20 mouse cellular contexts compared by ENCODE assay signal in the genomic region with DNA sequence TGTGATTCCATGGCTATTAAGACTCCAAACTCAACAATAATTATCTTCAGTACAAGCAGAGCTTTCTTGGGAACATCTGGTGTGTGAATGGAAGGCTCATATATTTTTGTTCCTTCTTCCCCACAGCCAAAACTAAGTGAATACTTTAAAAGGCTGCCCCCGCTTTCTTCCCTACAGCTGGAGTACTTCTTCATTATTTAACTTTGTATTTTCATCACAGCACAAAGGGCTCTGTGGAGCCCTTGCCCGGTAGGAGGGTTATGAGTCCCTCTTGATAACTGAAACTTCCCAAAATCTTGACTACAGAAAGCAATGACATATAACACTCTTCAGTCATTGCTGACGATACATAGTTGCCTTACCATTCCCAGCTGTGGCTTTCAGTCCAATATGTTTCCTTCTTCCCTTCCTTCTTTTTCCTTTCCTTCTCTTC.
"Had no signal": no experiment of that assay in that cellular context is flagged by ENCODE, and none has a peak within 500 bp of the region (broad histone marks: within the 10 kb centered on the region; RNA-seq: fewer than 3 reads in every experiment).

No protein-coding gene starts in this region.

- H3K27me3 ChIP-seq: limb, embryonic 13.5 days; liver, embryonic 12.5 days; liver, embryonic 15.5 days; midbrain, embryonic 12.5 days; midbrain, embryonic 15.5 days; neural tube, embryonic 13.5 days had no signal

- ATAC-seq: intestine, postnatal 0 days; liver, embryonic 12.5 days; midbrain, embryonic 15.5 days had no signal

- H3K4me2 ChIP-seq: limb, embryonic 13.5 days; liver, embryonic 12.5 days; liver, embryonic 15.5 days; midbrain, embryonic 12.5 days; midbrain, embryonic 15.5 days; neural tube, embryonic 13.5 days had no signal

- H3K9me3 ChIP-seq: limb, embryonic 10.5 days; limb, embryonic 13.5 days; liver, embryonic 12.5 days; liver, embryonic 15.5 days; midbrain, embryonic 12.5 days; midbrain, embryonic 15.5 days had no signal

- H3K36me3 ChIP-seq: limb, embryonic 10.5 days; limb, embryonic 13.5 days; liver, embryonic 12.5 days; liver, embryonic 15.5 days; midbrain, embryonic 12.5 days; midbrain, embryonic 15.5 days; neural tube, embryonic 13.5 days had no signal

- DNase-seq: kidney, adult 9 months; kidney, postnatal 14 days; layer of hippocampus, adult 9-11 months; liver; lung, adult 2 months; lung, postnatal 14 days; lung, postnatal 4 days; retina, postnatal 1 day; right cerebral cortex, postnatal 4 days; thymus, postnatal 25 days had no signal

- H3K9ac ChIP-seq: limb, embryonic 13.5 days; liver, embryonic 12.5 days; liver, embryonic 15.5 days; midbrain, embryonic 12.5 days; midbrain, embryonic 15.5 days; neural tube, embryonic 13.5 days had no signal

- H3K4me3 ChIP-seq: layer of hippocampus, adult 2 months; limb, embryonic 10.5 days; limb, embryonic 13.5 days; liver, embryonic 12.5 days; liver, embryonic 15.5 days; midbrain, embryonic 12.5 days; midbrain, embryonic 15.5 days; neural tube, embryonic 13.5 days had no signal

- H3K4me1 ChIP-seq: limb, embryonic 10.5 days; liver, embryonic 12.5 days; liver, embryonic 15.5 days; midbrain, embryonic 12.5 days; midbrain, embryonic 15.5 days; neural tube, embryonic 13.5 days had no signal

- H3K27ac ChIP-seq: layer of hippocampus, adult 2 months; limb, embryonic 10.5 days; limb, embryonic 13.5 days; liver, embryonic 12.5 days; liver, embryonic 15.5 days; midbrain, embryonic 12.5 days; midbrain, embryonic 15.5 days; neural tube, embryonic 13.5 days; stomach, postnatal 0 days had no signal
